Mouse (Mus musculus) thymus, postnatal 14 days (tissue): Measurements from ENCODE around the gene Gdf5.

ENCODE experiments used
- DNase-seq: peaks from one replicate; pipeline ENCODE4 v3.0.0; 2021

Gene Gdf5

DNA sequence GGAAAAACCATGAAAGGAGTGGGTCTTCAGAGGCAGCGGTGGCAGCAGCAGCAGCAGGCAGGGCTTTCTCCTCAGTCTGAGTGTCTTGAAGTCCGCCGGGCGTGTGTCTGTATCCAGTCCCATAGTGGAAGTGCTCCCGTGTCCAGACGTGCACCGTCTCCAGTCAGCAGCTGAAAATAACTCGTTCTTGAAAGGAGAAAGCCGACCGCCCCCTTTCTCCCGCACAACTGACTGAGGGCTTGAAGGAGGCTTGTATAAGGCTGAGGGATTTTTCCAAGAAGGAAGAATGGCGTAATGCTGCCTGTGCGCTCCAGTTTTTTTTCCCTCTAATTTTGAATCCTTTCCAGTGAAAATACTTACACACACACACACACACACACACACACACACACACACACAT, at the start of gene Gdf5:
Gene Gdf5 (minus strand): TSS at position 244 of the 400 bp plus-strand sequence.
- no peak for DNase-seq

DNA sequence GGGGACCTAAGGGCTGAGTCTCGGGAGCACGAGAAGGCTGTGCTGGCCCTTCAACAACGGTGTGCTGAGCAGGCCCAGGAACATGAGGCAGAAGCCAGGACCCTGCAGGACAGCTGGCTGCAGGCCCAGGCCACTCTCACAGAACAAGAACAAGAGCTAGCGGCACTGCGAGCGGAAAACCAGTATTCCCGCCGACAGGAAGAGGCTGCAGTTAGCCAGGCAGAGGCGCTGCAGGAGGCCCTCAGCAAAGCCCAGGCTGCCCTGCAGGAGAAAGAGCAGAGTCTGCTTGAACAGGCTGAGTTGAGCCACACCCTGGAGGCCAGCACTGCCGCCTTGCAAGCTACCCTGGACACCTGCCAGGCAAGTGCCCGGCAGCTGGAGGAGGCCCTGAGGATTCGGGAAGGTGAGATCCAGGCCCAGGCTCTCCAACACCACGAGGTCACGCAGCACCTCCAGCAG, 46.7 kb upstream of the Gdf5 start:
- no peak for DNase-seq

DNA sequence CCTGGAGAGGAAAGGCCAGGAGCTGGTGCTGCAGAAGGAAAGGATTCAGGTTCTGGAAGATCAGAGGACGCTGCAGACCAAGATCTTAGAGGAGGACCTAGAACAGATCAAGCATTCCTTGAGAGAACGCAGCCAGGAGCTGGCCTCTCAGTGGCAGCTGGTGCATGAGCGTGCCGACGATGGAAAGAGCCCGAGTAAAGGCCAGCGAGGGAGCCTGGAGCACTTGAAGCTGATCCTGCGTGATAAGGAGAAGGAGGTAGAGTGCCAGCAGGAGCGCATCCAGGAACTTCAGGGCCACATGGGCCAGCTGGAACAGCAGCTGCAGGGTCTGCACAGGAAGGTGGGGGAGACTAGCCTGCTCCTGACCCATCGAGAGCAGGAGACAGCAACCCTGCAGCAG, 46.0 kb upstream of the Gdf5 start:
- no peak for DNase-seq

DNA sequence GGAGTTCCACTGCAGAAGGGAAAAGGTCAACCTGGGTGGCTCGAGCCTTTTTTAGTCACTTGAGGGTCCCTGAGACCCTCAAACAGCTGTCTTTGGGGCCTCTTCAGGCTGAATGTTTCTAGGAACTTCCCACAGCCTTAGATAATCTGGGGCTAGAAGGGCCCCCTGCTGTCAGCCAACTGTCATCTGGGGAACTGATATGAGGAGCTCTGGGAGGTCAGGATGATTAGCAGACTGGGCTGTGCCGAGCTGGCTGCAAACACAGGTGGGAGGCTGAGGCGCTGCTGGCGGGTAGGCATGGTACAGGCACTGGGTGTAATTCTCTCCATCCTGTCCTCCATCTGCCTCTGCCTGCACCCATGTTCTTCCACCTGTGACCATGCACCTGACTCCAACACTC, 43.9 kb upstream of the Gdf5 start:
- peak; percentile 55 for DNase-seq

DNA sequence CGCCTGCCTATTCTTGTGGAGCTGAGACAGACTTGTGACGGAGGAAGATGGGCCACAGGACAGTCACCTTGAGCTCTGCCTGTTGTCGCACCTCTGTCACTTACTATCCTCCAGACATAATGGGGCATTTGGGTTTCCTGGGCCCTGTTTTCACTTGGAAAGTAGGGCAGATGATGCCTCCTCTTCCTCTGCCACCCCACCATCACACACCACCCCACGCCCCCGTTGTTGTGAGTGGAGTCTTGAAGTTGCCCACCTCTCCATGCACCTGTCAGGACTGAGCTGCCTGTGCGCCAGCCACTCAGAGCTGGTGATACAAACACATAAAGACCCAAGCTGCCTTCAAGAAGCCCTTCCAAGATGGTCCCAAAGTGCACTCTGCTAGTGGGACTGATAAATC, 42.0 kb upstream of the Gdf5 start:
- DNase-seq = peak; percentile 65

DNA sequence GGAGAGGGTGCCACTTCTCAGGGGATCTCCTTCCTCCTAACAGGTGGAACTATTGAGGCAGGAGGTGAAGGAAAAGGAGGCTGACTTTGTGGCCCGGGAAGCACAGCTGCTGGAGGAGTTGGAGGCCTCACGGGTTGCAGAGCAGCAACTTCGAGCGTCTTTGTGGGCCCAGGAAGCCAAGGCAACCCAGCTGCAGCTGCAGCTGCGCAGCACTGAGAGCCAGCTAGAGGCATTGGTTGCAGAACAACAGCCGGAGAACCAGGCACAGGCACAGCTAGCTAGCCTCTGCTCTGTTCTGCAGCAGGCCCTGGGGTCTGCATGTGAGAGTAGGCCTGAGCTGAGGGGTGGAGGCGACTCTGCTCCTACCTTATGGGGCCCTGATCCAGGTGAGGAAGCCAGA, 40.6 kb upstream of the Gdf5 start:
- DNase-seq = peak; percentile 86

DNA sequence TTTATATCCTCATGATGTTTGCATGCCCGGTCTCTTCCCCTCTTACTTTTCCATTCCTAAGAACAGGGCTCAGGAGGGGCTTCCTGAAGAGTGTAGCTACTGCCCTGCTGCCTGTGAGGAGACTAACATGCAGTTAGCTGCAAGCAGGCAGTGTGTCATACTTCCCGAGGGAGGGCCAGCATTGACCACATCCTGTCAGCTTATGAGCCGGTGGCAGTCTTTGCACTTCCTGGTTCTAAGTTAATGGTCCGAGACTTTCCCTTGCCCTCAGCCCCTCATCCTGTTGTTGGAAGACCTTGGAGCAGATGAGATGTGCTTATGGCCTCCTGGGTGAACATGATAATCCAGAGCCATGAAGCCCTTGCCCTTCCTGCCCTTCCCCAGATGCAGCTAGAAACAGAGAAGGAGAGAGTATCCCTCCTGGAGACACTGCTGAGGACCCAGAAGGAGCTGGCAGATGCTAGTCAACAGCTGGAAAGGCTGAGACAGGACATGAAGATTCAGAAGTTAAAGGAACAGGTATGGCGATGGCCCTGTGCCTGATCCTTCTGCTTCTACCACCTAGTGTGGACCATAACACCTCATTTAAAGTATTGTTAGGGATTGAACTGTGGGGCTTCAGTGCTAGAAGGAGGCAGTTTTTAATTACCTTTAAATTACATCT, 34.3 kb upstream of the Gdf5 start:
- DNase-seq = peak; percentile 73

DNA sequence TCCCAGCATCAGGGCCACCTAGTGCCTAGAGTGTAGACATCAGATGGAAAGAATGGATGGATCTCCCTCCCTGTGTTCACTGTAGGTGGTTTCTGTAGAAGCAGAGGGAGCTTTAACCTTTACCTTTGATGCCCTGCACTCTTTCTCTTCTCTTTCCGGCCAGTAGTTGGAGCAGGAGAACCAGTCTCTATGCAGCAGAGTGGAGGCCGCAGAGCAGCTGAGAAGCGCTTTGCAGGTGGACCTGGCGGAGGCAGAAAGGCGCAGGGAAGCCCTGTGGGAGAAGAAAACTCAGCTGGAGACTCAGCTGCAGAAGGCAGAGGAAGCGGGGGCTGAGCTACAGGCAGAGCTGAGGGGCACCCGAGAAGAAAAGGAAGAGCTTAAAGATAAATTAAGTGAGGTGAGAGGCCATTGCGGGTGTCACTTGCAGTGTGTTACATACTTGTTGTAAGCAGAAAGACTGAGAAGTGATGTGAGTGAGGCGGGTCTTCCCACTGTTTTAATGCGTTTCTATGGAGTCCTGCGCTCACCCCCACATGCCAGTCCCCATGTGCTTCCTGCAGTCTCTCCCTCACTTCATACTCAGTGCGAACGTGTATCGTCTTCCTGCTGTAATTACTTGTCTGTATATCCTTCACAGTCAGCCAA, 29.0 kb upstream of the Gdf5 start:
- DNase-seq = peak; percentile 85

DNA sequence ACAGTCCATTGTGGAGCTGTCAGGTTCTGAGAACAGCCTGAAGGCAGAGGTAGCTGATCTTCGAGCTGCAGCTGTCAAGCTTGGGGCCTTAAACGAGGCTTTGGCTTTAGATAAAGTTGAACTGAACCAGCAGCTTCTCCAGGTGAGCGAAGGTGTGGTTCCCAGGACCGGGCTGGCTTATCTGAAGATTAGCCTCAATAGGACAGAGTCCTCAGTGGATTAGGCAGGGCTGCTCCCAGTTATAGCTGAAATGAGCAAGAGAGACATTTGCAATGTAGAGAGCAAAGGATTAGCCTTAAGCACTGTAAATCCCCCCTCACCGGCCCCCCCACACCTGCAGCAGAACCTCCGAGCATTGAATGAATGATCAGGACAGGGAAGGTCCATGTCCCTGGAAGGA, 28.2 kb upstream of the Gdf5 start:
- DNase-seq = no peak

DNA sequence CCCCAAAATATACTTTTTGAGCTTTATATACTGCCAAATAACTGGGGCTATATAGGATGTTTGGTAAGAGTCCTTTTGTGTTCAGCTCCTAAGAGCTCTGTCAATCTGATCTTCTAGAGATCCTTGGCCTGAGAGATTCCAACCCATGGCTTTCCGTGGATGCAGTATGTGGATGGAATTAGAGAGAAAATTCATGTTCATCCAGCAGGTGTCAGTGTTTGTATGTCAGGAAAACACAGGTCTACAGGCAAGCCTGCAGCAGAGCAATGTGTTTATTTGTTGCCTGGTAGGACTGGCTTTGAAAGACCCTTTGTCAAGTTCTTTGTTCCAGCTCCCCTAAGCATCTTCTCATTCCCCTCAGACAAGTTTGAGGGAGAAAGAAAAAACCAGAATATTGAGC, 17.8 kb upstream of the Gdf5 start:
- DNase-seq = peak; percentile 48

DNA sequence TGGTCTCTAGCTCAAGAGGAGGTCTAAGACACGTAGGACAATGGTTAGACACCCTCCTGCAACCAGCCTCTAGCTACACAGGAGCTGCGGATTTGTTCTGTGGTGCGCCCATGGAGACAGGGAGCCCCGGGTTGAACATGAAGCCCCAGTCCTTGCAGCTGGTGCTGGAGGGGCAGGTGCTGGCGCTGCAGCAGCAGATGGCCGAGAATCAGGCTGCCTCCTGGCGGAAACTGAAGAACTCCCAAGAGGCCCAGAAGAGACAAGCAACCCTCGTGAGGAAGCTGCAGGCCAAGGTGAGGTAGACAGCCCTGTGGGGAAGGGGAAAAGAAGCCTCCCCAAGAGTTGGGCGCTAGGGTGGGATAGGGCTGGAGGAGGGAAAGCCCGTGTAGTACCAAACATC, 16.7 kb upstream of the Gdf5 start:
- DNase-seq = no peak

DNA sequence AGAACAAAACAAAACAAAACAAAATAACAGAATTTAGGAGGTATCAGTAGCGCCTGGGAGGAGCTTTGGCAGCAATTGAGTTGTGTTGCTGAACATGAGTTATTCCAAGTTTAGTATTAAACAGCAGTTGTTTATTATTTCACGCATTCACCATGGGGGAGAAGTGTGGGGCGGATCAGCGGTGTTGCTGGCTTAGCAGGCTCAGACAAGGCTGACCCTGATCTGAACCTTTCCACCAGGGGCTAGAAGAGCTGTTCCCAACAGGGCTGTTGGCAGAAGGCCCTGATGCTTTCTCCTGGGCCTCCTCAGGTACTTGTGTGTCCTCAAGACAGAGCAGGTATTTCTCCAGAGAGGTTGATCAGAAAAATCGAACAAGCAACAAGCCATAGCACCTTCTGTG, 14.8 kb upstream of the Gdf5 start:
- DNase-seq = no peak

DNA sequence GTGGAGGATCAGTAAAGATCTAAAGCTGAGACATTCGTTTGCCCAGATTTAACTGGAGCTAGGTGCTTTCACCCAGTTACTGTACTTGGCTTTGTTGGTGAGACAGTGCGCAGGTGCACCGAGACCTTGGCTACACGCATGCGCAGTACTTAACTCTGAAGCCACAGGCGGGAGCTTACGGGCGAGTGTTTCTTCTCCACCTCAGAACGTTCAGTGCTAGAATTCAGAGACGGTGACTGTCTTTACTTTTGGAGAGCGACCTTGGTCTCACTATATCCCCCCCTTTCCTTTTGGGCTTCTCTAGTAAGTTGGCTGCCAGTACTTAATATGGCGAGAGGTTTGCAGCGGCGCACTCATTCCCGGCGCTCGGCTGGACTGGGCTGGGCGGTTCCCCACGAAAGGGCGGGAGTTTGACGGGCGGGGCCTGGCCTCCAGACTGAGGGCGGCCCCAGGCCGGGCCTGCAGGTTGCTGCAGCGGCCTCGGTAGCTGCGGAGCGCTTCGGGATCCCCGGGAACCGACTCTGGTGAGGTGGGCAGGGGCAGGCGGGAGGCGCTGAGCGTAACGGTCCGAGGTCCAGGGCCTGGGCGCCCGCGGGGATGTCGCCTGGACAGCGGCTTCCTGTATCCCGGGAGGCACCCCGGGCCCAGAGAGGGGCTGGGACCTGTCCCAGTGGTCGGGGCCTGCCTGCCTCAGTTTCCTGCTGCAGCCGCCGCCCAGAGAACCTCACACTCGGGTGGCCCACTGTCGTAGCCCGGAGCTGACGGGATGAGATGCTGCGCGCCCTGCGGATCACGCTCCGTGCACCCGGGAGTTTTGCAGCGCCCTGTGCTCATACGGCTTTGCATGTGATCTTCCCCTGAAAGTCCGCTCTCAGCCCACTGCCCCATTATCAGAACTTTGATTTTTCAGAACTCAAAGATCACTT, 11.2 kb upstream of the Gdf5 start, which contains the start of gene Cep250:
Gene Cep250 (plus strand): TSS at position 325 of the 926 bp plus-strand sequence.
- peak; percentile 88 for DNase-seq

DNA sequence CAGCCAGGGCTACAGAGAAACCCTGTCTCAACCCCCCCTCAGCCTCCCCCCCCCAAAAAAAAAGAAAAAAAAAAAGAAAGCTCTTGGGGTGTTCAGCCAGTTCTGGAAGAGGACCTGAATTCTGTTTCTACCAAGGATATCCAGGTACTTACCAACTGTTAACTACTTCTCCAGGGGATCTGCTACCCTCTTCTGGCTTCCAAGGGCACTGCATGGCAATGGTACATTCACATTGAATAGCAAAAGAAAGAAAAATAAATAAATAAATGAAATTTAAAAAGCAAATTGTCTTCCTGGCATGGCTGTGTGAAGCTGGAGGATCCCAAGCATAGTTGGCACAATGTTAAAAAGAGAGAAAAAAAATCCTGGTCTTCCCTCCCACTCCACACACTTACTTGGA, 6.8 kb upstream of the Gdf5 start:
- peak; percentile 71 for DNase-seq

DNA sequence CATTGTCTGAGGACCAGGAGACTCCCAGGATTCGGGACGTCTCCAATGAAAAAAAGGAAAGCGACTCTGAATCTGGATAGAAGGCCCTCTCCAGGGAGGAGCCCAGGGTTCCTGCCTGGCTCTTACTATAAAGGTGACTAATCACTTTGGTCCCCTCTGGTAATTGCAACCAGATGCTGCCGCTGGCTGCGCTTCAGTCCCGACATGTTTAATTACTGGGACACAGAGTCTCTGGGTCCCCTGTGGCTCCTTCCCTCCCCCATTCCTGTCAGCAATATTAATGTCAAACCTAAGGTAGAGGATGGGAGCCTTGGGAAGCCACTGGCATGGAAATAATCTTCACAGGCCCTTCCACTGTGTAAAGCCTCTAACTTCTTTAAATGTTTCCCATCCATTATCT, 4.2 kb upstream of the Gdf5 start:
- no peak for DNase-seq

DNA sequence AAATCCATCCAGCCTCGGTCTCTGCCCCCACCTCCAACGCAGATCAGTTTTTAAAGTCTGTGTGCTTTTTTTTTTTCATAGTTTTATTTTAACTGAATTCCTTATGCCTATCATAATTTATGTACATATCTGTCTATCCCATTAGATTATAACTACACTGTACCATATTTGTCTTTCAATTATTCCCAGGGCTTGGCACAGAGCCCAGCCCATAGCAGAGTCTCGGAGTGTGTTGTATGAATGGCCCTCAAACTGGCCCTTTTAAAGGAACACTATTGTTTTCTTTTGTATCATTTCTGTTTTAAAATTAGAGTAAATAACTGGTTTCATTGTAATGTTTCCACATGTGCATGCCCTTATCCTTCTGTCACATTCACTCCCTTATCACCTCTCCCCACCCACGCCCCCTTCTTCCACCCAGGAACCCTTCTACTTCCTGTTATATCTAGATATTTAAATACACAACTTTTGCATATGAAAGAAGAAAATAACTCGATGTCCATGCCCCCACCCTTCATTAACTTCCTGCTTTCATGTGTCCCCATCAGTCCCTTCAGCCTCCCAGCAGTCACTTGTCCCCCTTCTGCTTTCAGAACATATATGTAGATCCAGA, 2.3 kb upstream of the Gdf5 start:
- no peak for DNase-seq

DNA sequence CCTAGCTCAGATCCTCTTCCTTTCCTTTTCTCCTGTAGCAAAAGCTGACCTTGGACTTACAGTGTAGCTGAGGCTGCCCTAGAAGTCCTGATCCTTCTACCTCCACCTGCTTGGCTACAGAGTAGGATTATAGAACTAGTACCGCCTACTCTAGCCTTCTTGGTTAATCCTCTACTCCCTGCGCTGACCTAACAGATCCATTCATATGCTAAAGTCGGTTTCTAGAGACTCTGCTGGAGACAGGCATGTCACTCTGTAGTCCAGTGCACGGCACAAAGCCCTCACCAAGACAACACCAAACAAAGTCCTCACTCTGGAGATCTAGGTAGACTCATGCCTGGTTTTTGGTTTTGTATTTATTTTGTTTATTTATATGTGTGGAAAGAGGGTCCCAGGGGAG, 1.3 kb upstream of the Gdf5 start:
- DNase-seq = no peak

DNA sequence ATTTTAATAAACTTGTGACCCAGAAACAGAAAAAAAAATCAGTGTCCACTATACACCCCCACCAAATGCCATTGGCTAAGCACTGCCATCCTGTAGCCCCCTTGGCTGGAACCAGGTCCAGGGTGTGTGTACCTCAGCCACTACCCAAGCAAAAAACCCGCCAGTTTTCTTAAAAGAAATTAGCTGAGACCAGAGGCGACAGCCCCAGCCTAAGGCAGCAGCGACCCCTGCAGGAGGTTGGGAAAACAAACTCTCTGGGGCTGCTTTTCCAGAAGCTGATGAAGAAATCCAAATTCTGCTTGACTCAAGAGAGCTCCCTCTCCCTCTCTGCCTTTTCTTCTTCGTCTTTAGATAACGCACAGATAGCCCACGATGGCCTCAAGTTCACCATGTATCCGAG, 902 bp upstream of the Gdf5 start:
- DNase-seq = peak; percentile 70

DNA sequence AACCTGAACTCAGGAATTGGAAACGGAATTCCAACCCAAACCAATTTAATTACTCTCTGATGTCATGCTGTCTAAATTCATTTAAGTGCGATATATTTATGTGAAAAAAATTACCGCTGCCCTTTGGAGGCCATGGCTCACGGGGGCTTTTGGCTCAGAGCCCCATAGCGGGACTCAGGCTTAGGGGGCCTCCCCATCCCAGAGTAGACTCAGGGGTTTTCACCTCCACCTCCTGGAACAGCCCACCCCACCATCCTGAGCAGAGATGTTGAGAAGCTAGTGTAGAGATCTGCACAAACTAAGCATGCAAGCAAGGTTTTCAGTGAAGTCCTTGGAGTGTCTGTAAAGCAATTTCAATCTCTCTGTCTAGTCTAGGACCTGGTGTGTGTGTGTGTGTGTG, 413 bp upstream of the Gdf5 start:
- no peak for DNase-seq

DNA sequence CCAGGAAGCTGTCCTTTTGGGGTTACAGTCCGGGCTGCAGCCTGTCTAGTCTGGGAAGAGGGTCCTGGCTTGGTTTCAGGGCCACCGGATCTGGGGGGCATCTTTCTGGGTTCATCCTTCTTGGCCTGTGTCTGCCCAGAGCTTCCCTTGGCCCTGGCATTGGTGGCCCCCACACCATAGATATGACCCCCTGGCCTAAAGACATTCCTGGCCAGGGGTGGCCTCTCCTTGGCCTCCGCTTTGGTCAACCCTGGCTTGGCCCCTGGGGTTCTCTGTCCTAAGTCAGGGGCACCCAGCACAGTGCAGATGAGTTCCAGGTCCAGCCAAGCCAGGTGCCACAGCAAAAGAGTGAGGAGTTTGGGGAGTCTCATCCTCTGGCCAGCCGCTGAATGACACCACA, 482 bp downstream of the Gdf5 start:
- no peak for DNase-seq

DNA sequence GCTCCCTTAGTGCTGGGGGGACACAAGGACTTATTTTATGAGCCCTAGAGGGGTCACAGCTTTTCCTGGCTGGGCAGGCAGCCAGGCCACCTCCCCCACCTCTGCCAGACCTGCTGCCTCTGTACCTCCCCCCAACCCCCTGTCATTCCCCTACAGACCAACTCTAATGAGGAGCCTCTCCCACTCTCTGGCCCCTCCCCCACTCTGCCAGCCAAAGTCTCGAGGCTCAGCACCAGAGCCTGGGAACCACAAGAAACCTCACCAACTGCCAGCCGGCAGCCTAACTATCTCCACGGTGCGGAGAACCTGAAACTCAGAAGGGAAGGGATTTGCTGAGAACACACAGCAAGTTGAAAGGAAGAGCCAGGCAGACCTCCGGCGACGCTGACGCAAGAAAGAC, 1.7 kb downstream of the Gdf5 start:
- DNase-seq = no peak

DNA sequence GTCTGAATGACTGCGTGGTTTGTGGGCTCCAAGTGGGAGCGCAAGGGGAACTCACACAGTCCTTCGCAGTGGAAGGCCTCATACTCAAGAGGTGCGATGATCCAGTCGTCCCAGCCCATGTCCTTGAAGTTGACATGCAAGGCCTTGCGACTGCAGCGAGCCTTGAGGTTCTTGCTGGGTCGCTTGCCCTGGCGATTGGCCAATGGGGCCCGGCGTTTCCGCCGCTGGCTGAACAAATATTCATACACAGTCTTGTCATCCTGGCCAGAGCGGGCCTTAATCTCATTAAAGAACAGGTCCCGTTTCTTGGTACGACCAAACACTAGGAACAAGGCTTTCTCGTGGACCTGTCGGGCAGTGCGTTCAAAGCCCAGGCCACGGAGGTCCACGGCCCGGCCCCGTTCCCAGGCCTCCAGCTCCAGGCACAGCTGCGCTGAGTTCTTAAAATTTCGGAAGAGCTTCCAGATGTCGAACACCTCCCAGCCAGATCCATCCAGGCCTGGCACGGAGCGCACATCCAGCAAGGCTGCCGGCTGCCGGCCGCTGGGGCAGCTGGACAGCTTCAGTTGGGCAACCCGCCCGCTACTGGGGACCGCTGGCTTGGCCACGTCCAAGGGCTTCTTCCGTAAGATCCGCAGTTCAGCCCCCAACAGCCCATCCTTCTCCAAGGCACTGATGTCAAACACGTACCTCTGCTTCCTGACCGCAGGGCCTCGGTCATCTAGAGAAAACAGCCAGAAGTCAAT, 3.3 kb downstream of the Gdf5 start:
- no peak for DNase-seq

DNA sequence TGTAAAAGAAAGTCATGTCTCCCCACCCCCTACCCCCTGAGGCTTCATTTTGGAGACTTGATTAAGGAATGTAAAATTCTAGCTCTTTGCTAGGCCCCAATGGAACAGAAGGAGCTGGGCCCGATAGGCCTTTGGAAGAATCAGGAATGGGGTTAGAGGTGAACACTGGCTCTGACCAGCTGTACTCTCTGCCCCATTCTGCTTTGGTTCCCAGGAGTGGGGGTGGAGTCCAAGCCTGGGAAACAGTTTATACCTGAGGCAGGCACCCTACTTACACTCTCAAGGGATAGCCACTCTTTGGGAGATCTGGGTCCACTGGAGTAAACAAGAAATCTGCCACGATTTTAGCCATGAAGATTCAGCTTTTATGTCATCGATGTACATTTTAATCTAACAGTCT, 4.5 kb downstream of the Gdf5 start, which contains the start of gene Gm15557:
Gene Gm15557 (plus strand): TSS at position 48 of the 400 bp plus-strand sequence.
- no peak for DNase-seq
